Mouse (Mus musculus) c-Kit-positive CD71-positive TER-119-negative erythroid progenitor cells, embryonic 14.5 days (primary cell): ENCODE measurements around the gene Igsf3.

Experiments used
- DNase-seq: peaks from one replicate; pipeline ENCODE4 v3.0.0-alpha.2; 2013; ENCODE audit warnings: low read depth

Igsf3 gene

GRCm38 (mm10) chr3:101506179-101506578, 129.3 kb downstream of the Igsf3 start:
- DNase-seq = peak; percentile 45

GRCm38 (mm10) chr3:101506970-101507702, 130.3 kb downstream of the Igsf3 start:
- DNase-seq = no peak

DNA sequence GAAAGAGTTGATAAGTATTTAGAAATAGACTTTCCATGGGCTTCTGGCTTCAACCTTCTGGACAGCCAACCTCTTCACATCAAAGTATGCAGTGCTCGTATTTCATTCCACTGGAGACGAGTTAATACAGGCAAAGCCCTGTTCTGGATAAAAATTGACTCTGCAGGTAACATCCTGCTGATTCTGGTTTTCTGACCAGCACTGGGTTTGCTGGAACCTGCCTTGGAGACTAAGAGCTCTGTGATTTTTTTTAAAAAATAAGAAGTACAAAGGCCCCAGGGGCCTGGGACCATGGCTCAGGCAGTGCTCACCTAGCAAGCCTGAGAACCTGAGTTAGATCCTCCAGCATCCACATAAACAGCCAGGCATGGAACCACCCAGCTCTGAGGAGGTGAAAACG, 130.9 kb downstream of the Igsf3 start:
- no peak for DNase-seq

DNA sequence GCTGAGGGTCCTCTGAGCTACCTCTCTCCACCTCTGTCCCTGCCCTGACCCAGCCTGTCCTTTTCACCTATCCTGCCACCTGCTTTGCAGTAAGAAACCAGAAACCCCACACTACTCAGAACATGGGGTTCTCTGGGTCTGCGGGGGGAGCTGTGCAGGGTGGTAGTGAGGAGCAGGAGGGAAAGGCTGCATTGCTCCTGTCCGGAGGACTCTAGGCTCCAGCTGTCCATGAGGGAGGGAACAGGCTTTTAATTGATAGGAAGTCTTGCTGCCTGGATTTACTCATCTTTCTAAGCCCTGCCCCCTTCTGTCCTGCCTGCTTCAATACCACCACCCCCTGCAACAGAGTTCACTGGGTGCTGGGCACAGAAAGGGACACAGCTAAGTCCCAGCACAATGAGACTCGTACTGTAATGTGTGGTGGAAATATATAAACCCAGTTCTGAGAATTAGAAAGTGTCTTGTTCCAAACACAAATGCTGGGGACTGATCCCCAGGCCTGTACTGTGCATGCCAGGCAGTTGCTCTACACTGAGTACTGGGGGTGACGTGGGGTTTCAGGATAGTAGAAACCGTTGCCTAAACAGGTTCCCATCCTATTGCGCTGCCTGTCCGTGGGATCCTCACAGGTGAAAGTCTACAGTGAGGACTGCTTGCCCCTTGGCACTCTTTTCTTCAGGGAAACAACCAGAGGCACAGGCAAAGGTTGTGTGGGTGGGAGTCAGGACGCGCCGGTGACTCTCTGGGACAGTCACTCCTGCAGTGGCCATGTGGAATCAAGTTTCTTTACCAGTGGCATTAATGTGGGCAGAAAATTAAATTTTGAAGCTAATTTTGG, 133.0 kb downstream of the Igsf3 start:
- no peak for DNase-seq

DNA sequence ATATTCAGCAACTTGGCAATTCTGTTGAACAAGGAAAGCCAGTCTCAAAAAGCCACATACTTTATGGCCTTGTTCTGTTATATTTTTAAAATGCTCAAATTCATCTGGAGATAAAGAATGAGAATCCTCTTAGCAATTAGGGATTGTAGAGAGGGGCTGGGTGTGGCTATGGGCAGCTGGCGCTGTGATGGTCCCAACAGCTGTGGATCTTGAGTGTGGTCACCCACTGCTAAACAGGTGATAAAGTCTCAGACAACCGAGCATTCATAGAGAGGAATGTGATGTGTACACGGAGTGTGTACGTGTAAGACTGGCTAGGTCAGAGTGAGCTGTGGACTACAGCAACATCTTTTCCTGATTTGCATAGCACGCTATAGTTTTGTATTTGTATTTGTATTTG, 133.7 kb downstream of the Igsf3 start:
- DNase-seq = no peak
